Mouse (Mus musculus) liver, postnatal 0 days (tissue): Measurements from ENCODE around the gene Cables2. TPM values are rescaled to one million over a fixed set of nuclear protein-coding genes. Genes with fewer than 3 reads are reported as not detected.

Experiments used
- ATAC-seq: fragments of 200-750 bp; cut with Nextera tagmentation; 2 replicates; pipeline ENCODE4 v1.8.0; 2017; ENCODE audit warnings: mild to moderate bottlenecking, moderate library complexity
- DNase-seq: peaks from one replicate; pipeline ENCODE4 v3.0.0-alpha.2; 2016
- H3K27ac ChIP-seq: fragments of 300-500 bp; sonication (generic); 2 replicates; pipeline ENCODE4 v1.5.1; 2014; ENCODE audit warnings: antibody characterized with exemption, moderate library complexity, mild to moderate bottlenecking, low read depth
- H3K27me3 ChIP-seq: fragments of 300-500 bp; sonication (generic); 2 replicates; pipeline ENCODE4 v1.6.1; 2014; ENCODE audit warnings: low read length, control low read depth, mixed read lengths; ENCODE audit not compliant: insufficient read depth
- H3K36me3 ChIP-seq: fragments of 300-500 bp; sonication (generic); replicated peaks from 2 replicates; pipeline ENCODE4 v1.6.1; 2014; ENCODE audit warnings: mild to moderate bottlenecking, control low read depth, low read length, moderate library complexity, mixed read lengths; ENCODE audit not compliant: insufficient read depth
- H3K4me1 ChIP-seq: fragments of 300-500 bp; sonication (generic); 2 replicates; pipeline ENCODE4 v1.6.1; 2014; ENCODE audit warnings: antibody characterized with exemption, mild to moderate bottlenecking, control low read depth; ENCODE audit not compliant: insufficient read depth
- H3K4me2 ChIP-seq: fragments of 300-500 bp; sonication (generic); 2 replicates; pipeline ENCODE4 v1.6.1; 2014; ENCODE audit warnings: low read depth, mild to moderate bottlenecking, low read length, moderate library complexity, mixed read lengths
- H3K4me3 ChIP-seq: fragments of 300-500 bp; sonication (generic); 2 replicates; pipeline ENCODE4 v1.5.1; 2014; ENCODE audit warnings: low read depth, low read length
- H3K9ac ChIP-seq: fragments of 300-500 bp; sonication (generic); replicated peaks from 2 replicates; pipeline ENCODE4 v1.6.1; 2014; ENCODE audit warnings: mild to moderate bottlenecking, moderate library complexity
- H3K9me3 ChIP-seq: fragments of 300-500 bp; sonication (generic); 2 replicates; pipeline ENCODE4 v1.6.1; 2016; ENCODE audit warnings: mild to moderate bottlenecking, control low read depth, low read length, mixed read lengths
- CTCF ChIP-seq: sonication (generic); IDR thresholded peaks from 2 replicates; pipeline ENCODE4 v1.5.1; 2016; ENCODE audit warnings: antibody characterized with exemption, low read depth
- EP300 ChIP-seq: IDR thresholded peaks from 2 replicates; pipeline ENCODE4 v1.6.1; 2016; ENCODE audit warnings: antibody characterized with exemption, low read depth, mild to moderate bottlenecking
- WGBS: fragments of 180-500 bp; shearing (Covaris S2); extraction: QIAGEN DNeasy Blood & Tissue Kit; methylation state at CpG from one replicate; pipeline ENCODE4 v1.1.7; 2014; ENCODE audit not compliant: insufficient replicate concordance; 5-methylcytosine and 5-hydroxymethylcytosine counted together
- polyA plus RNA-seq: library from polyadenylated mRNA; unstranded; fragments of >200 nt; fragmentation: Nextera tagmentation; extraction: Ambion mirVana; gene quantifications from 2 replicates; pipeline ENCODE4 v1.2.1, GENCODE M21; 2015

Cables2 gene
- polyA plus RNA-seq, 1 experiment from 2014 or later: 4.7 TPM

GRCm38 (mm10) chr2:180302201-180302600 lies 28.9 kb upstream of the Cables2 start:
- Histone ChIP-seq H3K9me3 (no peaks in the 10 kb centered on the region), H3K9ac (no peak overlapping the region), H3K4me2 (no peak overlapping the region), H3K27ac (no peak overlapping the region), H3K27me3 (peaks cover 3% of the 10 kb centered on the region; the same call in 1 of the 2 replicates), H3K36me3 (no peaks in the 10 kb centered on the region), H3K4me3 (no peak overlapping the region), H3K4me1 (no peaks in the 10 kb centered on the region)
- DNase-seq (no peak), ATAC-seq (no peak)
- WGBS: 71% methylated on average over 4 of the region's 4 CpGs
- no peak for TF ChIP-seq EP300

DNA sequence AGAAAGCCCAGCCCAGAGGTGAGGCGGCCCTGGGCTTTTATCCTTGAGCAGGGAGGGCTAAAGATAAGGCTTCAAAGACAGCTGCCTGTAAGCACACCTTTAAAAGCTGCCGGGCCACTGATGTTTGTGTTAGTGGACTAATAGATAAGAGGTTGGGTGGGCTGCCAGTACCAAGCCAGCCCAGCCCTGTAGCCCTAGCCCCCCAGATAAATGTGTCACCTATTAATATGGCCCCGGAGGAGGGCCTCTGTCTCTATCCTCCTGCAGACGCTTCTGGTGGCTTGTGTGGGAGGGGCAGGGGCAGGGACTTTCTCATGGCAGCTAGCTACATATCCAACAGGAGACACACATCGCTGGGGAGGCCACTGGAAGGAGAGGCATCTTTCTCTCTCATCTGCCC lies 27.5 kb upstream of the Cables2 start:
- DNase-seq: no peak
- 28% methylated on average over 5 of the region's 5 CpGs for WGBS
- no peak for ATAC-seq

GRCm38 (mm10) chr2:180300252-180300651 lies 27.0 kb upstream of the Cables2 start:
- no peaks in the 10 kb centered on the region for H3K9me3 ChIP-seq
- no peak overlapping the region for H3K27ac ChIP-seq
- no peaks in the 10 kb centered on the region for H3K36me3 ChIP-seq
- DNase-seq (no peak), ATAC-seq (no peak)
- H3K4me2 ChIP-seq: no peak overlapping the region
- H3K9ac ChIP-seq: no peak overlapping the region
- TF ChIP-seq EP300: no peak
- no peak for TF ChIP-seq CTCF
- no peaks in the 10 kb centered on the region for H3K4me1 ChIP-seq
- H3K27me3 ChIP-seq: peaks cover 3% of the 10 kb centered on the region; the same call in 1 of the 2 replicates
- H3K4me3 ChIP-seq: no peak overlapping the region
- 30% methylated on average over 2 of the region's 2 CpGs for WGBS

More for the DNA sequence above, 27.5 kb upstream of the Cables2 start:
- Histone ChIP-seq H3K27ac (no peak overlapping the region), H3K4me2 (no peak overlapping the region), H3K36me3 (no peaks in the 10 kb centered on the region), H3K9me3 (no peaks in the 10 kb centered on the region), H3K4me1 (no peaks in the 10 kb centered on the region), H3K27me3 (peaks cover 3% of the 10 kb centered on the region; the same call in 1 of the 2 replicates), H3K4me3 (no peak overlapping the region), H3K9ac (no peak overlapping the region)
- TF ChIP-seq CTCF (no peak), EP300 (no peak)

- no peak for TF ChIP-seq CTCF
- no peak for TF ChIP-seq EP300
- Histone ChIP-seq H3K9ac (no peak overlapping the region), H3K36me3 (no peaks in the 10 kb centered on the region), H3K27me3 (no peaks in the 10 kb centered on the region), H3K4me1 (no peaks in the 10 kb centered on the region), H3K27ac (no peak overlapping the region), H3K4me2 (no peak overlapping the region), H3K9me3 (no peaks in the 10 kb centered on the region), H3K4me3 (no peak overlapping the region)
- ATAC-seq (no peak), DNase-seq (no peak)
- 73% methylated on average over 8 of the region's 8 CpGs for WGBS
Measured at GRCm38 (mm10) chr2:180292906-180293305, 19.6 kb upstream of the Cables2 start.

GRCm38 (mm10) chr2:180292026-180292425 lies 18.7 kb upstream of the Cables2 start:
- Histone ChIP-seq H3K4me3 (no peak overlapping the region), H3K36me3 (no peaks in the 10 kb centered on the region), H3K4me2 (no peak overlapping the region), H3K9me3 (no peaks in the 10 kb centered on the region), H3K4me1 (no peaks in the 10 kb centered on the region), H3K27ac (no peak overlapping the region), H3K27me3 (no peaks in the 10 kb centered on the region), H3K9ac (no peak overlapping the region)
- TF ChIP-seq EP300: no peak
- no peak for TF ChIP-seq CTCF
- WGBS: 54% methylated on average over 4 of the region's 4 CpGs
- DNase-seq: no peak
- ATAC-seq: no peak

GRCm38 (mm10) chr2:180291566-180291965 lies 18.3 kb upstream of the Cables2 start:
- no peaks in the 10 kb centered on the region for H3K36me3 ChIP-seq
- H3K27me3 ChIP-seq: no peaks in the 10 kb centered on the region
- H3K4me2 ChIP-seq: no peak overlapping the region
- no peaks in the 10 kb centered on the region for H3K9me3 ChIP-seq
- no peak overlapping the region for H3K4me3 ChIP-seq
- WGBS: 53% methylated on average over 5 of the region's 5 CpGs
- H3K9ac ChIP-seq: no peak overlapping the region
- no peaks in the 10 kb centered on the region for H3K4me1 ChIP-seq
- DNase-seq (no peak), ATAC-seq (no peak)
- no peak overlapping the region for H3K27ac ChIP-seq
- TF ChIP-seq EP300 (no peak), CTCF (no peak)

GRCm38 (mm10) chr2:180290503-180290902 lies 17.2 kb upstream of the Cables2 start:
- no peak for TF ChIP-seq EP300
- TF ChIP-seq CTCF: no peak
- WGBS: 31% methylated on average over 6 of the region's 6 CpGs
- Histone ChIP-seq H3K4me2 (no peak overlapping the region), H3K9ac (no peak overlapping the region), H3K4me1 (no peaks in the 10 kb centered on the region), H3K27ac (no peak overlapping the region), H3K36me3 (no peaks in the 10 kb centered on the region), H3K9me3 (no peaks in the 10 kb centered on the region), H3K4me3 (no peak overlapping the region), H3K27me3 (no peaks in the 10 kb centered on the region)
- ATAC-seq: no peak
- no peak for DNase-seq
